Mouse (Mus musculus): Measurements from ENCODE around the gene Tnp2. TPM values are rescaled to one million over a fixed set of nuclear protein-coding genes. Genes with fewer than 3 reads are reported as not detected.

Gene Tnp2
- polyA plus RNA-seq, 1 experiment from 2014 or later, result not detected

DNA sequence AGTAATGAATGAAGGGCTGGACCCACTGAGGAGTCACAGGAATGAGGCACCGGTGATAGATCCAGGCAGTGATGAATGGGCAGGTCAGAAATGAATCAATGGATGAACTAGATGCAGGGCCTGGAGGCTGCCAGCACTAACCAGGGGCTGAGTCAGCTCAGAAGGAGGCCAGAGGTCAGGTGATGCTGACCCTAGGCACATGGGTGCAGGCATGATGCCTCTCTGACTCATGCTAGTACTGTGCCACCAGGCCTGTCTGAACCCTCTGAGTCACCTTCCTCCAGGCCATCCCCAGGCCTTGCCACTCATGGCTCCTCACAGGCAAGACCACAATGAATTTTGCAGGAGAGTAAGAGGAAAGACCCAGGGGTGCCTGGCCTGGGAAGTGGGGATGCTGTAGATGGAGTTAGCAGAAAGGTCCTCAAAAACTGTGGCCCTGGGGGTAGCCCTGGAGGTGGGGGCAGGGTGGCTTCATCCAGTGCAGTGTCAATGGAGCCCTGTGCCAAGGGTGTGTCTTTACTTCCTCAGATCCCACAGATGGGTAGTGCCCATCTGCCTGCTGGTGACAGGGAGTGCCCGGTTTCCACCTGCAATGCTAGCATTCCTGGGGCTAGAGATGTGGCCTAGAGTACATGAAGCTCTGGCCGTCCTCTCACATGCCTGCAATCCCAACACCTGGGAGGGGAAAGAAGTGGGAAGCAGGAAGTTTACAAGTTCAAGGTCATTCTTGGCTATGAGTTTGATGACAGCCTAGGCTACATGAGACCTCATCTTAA lies 33.8 kb downstream of the Tnp2 start:
- H3K27ac ChIP-seq, result no peak overlapping the region
- 91% methylated on average over 3 of the region's 3 CpGs for WGBS
- peaks cover 7% of the 10 kb centered on the region; the same call in 1 of the 2 replicates for H3K4me1 ChIP-seq (replicated peaks)
- no peak overlapping the region for H3K4me3 ChIP-seq
- no peaks in the 10 kb centered on the region for H3K27me3 ChIP-seq (ENCODE audit: insufficient read depth, poor library complexity, severe bottlenecking)
- no peaks in the 10 kb centered on the region for H3K9me3 ChIP-seq
- H3K36me3 ChIP-seq, result no peaks in the 10 kb centered on the region
- DNase-seq (ENCODE audit: low spot score), result no peak

DNA sequence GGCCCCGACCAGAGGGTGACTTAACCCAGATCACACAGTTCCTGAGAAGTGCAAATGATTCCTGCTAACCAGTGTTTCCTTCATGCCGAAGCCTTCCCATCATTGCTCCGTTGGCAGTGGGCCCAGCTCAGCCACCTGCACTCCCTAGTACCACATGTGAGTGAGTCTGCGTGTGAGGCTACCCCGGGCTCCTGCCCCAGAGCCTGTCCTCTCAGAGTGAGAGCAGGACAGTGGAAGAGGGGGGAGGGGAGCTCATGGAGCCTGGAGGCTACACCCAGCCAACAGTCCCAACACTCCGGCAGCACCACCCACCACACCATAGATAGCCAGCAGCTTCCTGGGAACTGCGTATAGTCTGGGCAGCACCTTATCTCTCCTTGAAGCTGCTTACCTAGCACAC lies 38.6 kb downstream of the Tnp2 start:
- 79% methylated on average over 7 of the region's 7 CpGs for WGBS

DNA sequence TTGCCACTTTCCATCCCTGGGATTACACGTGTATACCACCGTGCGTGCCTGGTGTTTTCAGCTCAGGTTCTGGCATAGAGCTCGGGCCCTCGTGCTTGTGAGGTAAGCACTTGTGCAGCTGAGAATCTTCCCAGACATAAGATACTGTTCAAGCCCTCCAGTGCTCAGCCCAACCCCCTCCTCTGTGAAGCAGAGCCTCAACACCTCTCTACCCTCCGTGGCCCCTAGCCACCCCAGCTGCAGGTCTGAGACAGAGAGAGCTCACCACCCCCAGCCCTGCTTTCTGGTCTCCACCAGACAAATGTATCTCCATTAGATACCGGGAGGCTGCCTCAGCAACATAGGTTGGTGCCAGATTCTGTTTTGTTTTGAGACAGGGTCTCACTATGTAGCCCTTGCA lies 39.2 kb downstream of the Tnp2 start:
- WGBS, result 78% methylated on average over 7 of the region's 7 CpGs
- H3K27me3 ChIP-seq (ENCODE audit: insufficient read depth, poor library complexity, severe bottlenecking), result no peaks in the 10 kb centered on the region
- no peaks in the 10 kb centered on the region for H3K36me3 ChIP-seq
- H3K27ac ChIP-seq, result no peak overlapping the region
- H3K4me1 ChIP-seq (replicated peaks), result peaks cover 15% of the 10 kb centered on the region
- no peaks in the 10 kb centered on the region for H3K9me3 ChIP-seq
- DNase-seq (ENCODE audit: low spot score), result no peak
- no peak overlapping the region for H3K4me3 ChIP-seq

More for the DNA sequence above, 38.6 kb downstream of the Tnp2 start:
- no peak overlapping the region for H3K27ac ChIP-seq
- no peak overlapping the region for H3K4me3 ChIP-seq
- peaks cover 14% of the 10 kb centered on the region; the same call in 1 of the 2 replicates for H3K4me1 ChIP-seq (replicated peaks)
- no peaks in the 10 kb centered on the region for H3K36me3 ChIP-seq
- DNase-seq (ENCODE audit: low spot score), result no peak
- no peaks in the 10 kb centered on the region for H3K9me3 ChIP-seq
- no peaks in the 10 kb centered on the region for H3K27me3 ChIP-seq (ENCODE audit: insufficient read depth, poor library complexity, severe bottlenecking)

DNA sequence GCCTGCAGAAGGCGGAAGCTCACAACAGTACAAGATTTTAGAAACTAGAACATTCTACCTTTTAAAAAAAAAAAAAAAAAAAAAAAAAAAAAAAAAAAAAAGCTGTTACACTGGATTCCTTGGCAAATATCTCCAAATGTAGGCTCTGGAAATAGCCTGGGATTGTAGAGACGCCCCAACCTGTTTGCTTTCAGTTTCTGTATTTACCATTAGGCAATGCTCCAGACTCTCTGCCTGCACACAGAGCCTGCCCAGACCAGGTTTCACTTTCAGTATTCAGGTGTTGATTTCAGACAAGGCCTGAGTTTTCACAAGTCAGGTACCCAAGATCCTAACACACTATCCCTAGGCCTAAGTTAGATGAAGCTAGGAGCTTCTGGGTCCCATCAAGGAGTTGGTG lies 47.4 kb downstream of the Tnp2 start:
- Histone ChIP-seq H3K9me3 (no peaks in the 10 kb centered on the region), H3K4me1 (replicated peaks) (peaks cover 42% of the 10 kb centered on the region), H3K36me3 (no peaks in the 10 kb centered on the region), H3K4me3 (no peak overlapping the region), H3K27me3 (ENCODE audit: insufficient read depth, poor library complexity, severe bottlenecking) (no peaks in the 10 kb centered on the region), H3K27ac (no peak overlapping the region)
- WGBS, result 96% methylated on average over 2 of the region's 2 CpGs
- DNase-seq (ENCODE audit: low spot score), result no peak

DNA sequence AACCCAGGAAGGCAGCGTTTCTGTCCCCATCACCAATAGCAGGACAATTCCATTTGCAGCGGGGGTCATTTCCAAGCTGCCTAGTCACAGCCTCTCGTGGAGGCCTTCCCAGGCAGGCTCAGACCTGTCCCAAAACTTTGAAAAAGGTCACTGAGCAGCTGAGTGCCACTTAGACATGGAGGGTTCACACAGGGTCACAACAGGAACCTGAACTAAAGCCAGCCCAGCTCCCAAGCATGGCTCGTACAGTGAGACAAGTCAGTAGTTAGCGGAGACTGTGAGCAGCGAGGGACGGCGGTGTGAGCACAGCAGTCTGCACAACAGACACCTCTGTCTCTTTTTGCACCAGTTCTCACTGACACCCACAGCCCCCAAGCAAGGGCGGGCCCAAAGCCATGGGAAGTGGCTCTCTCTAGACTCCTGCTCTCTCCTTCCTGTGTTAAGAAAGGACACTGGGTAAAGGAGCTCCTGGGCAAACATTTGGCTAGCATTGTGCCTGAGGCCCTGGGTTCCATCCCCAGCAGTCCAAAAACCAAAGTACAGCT lies 48.5 kb downstream of the Tnp2 start:
- 67% methylated on average over 9 of the region's 9 CpGs for WGBS
- no peak overlapping the region for H3K27ac ChIP-seq
- DNase-seq (ENCODE audit: low spot score), result no peak

DNA sequence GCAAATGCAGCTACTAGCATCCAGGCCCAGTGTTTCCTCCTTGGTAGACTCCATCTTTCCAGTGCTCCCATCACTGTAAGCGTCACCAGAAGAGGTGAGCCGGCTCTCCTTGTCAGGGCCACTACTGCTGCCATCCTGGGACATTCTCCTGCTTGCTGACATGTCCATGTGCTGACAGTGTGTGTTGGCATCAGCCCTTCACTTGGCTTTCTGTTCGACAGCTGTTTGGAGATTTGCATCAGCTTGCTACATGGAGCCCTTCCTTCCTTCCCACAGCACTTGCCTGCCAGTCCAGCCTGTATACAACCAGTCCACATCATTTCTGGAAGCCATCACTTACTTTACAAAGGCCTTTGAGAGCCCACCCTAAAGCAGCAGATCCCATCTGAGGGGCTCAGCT lies 49.6 kb downstream of the Tnp2 start:
- Histone ChIP-seq H3K27me3 (ENCODE audit: insufficient read depth, poor library complexity, severe bottlenecking) (no peaks in the 10 kb centered on the region), H3K4me3 (no peak overlapping the region), H3K4me1 (replicated peaks) (peaks cover 33% of the 10 kb centered on the region), H3K9me3 (no peaks in the 10 kb centered on the region), H3K36me3 (no peaks in the 10 kb centered on the region), H3K27ac (no peak overlapping the region)
- 89% methylated on average over 3 of the region's 3 CpGs for WGBS
- no peak for DNase-seq (ENCODE audit: low spot score)

More for the DNA sequence above, 48.5 kb downstream of the Tnp2 start:
- Histone ChIP-seq H3K4me3 (no peak overlapping the region), H3K4me1 (replicated peaks) (peaks cover 42% of the 10 kb centered on the region), H3K36me3 (no peaks in the 10 kb centered on the region), H3K27me3 (ENCODE audit: insufficient read depth, poor library complexity, severe bottlenecking) (no peaks in the 10 kb centered on the region), H3K9me3 (no peaks in the 10 kb centered on the region)

Other genes starting within 250 kb of the Tnp2 start
- gene Dexi, start 245.6 kb downstream of the Tnp2 start, polyA plus RNA-seq (2016; fragmentation: Nextera tagmentation; extraction: Ambion mirVana), result 14.9 and 22.1 TPM in 2 replicates
- gene Clec16a, start 243.3 kb downstream of the Tnp2 start, polyA plus RNA-seq (2016; fragmentation: Nextera tagmentation; extraction: Ambion mirVana), result 34.5 and 35.0 TPM in 2 replicates
- gene Socs1, start 3.1 kb downstream of the Tnp2 start, polyA plus RNA-seq (2016; fragmentation: Nextera tagmentation; extraction: Ambion mirVana), result 2.7 and 3.4 TPM in 2 replicates
- gene Prm3, start 2.3 kb upstream of the Tnp2 start, polyA plus RNA-seq (2016; fragmentation: Nextera tagmentation; extraction: Ambion mirVana), result not detected in 2 replicates
- gene Prm2, start 7.5 kb upstream of the Tnp2 start, polyA plus RNA-seq (2016; fragmentation: Nextera tagmentation; extraction: Ambion mirVana), result not detected in 2 replicates
- gene Prm1, start 17.2 kb upstream of the Tnp2 start, polyA plus RNA-seq (2016; fragmentation: Nextera tagmentation; extraction: Ambion mirVana), result not detected in 2 replicates
- gene Gm11172, start 24.3 kb upstream of the Tnp2 start, polyA plus RNA-seq (2016; fragmentation: Nextera tagmentation; extraction: Ambion mirVana), result not detected in 2 replicates
- 2.5 and 4.7 TPM in 2 replicates for gene Rmi2, start 46.4 kb upstream of the Tnp2 start, polyA plus RNA-seq (2016; fragmentation: Nextera tagmentation; extraction: Ambion mirVana)